Mouse (Mus musculus) heart, postnatal 25 days (tissue): ENCODE measurements at regions not wholly inside any gene's neighbourhood (a gene's known extent, or its start where the extent isn't known, plus 50 kb on each side); places are given as distances from the start of the nearest gene placed in this dataset.

Source experiments
- DNase-seq: peaks from one replicate; pipeline ENCODE4 v3.0.0; 2022; ENCODE audit warnings: low spot score
- intact Hi-C: fragments of 180-260 bp; cut with DNase I; formaldehyde crosslinking; loops from one replicate; pipeline ENCODE4 v1.15.1; 2025

DNA sequence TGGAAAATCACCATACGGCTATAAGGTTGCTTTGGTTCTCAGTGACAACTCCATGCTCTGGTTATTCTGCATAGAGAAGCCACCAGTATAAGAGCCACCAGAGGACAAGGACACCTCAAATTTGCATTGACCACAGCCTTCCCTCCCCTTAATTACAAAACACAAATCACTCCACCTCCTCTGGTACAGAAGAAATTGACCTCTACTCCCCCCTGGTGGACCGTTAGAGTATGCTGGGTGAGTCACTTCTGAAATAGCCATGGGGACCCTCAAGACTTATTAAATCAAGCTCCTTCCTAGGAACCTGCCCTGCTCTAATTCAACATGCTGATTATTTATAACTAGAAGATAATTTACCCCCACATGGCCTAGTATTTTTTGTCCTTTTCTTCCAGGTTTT is 139.6 kb upstream of the Smarca2 start:
- no peak for DNase-seq
- intact Hi-C loops = no loop called here

DNA sequence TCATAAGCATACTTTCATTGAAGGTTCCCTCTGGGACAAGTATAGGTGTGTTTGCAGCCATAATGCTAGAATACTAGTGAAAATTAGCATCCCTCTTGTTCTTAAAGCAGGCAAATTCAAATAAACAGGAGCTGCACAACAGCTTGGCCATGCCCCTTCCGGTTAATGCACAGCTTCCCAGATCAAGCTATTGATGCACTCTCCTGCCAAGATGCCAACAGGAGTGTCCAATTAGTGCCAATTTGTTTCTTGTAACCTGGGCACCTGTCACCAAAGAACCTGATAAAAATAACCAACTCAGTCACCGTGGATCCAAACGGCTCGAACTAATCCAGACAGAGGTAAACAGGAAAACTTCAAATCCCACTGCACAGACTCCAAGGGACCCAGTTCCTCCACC is 138.6 kb upstream of the Smarca2 start:
- no peak for DNase-seq
- intact Hi-C loops = no loop called here

DNA sequence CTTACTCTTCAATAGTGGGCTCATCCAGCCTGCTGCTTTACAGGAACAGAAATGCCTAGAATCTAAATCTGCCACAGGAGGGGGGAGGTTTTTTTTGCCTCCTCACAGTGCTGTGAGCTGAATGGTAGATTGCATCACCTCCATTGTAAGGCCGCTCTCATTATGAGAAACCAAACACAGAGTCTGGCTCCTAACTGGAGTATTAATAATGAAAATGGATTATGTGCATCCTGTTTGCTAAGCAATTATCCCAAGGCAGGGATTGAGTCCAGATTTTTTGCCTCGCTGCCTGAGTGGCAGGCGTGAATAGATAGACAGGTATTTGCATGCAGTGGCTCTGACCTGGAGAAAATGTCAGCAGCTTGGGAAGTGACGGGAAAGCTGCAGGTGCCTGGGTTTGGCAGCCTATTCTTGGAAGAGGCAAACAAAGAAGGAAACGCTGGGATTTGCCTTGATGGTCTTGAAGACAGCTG is 137.6 kb upstream of the Smarca2 start:
- intact Hi-C loops = no loop called here
- DNase-seq = no peak

DNA sequence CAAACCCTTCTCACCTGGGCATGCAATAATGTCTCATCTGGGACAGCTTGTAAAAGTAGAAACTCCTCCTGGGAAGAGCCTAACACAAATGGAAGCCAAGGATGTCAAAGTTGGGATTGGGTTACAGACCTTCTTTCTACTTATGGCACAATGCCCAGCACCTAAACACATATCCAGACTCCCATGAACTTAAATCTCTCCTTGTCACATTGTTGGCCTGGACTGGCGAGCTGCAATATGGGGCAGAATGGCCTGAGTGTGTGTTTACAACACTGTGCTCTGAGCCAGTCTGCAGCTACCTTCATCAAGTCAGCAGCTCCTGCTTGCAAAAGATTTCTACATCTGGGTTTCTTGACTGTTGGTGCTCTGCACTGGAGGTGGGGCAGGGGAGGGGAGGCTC is 132.2 kb upstream of the Smarca2 start:
- intact Hi-C loops = no loop called here

DNA sequence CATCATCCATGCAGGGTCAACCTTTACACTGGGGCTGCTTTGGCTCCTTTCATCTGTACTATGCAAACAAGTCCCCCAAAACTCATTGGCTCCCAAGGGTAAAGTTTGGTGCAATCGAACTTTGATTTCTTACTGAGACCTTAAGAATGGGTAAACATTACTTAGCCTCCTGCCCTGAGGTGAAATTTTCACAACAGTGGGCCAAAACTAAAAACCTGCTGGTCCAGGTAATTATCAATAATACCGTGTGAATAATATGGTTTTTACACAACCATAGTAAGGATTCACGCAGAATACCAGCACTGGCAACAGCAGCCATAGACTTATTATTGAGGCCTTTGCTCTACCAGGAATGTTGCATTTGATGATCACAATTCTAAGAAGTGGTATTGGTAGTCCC is 131.6 kb upstream of the Smarca2 start:
- no peak for DNase-seq
- intact Hi-C loops = no loop called here

More for the DNA sequence above, 132.2 kb upstream of the Smarca2 start:
- no peak for DNase-seq

DNA sequence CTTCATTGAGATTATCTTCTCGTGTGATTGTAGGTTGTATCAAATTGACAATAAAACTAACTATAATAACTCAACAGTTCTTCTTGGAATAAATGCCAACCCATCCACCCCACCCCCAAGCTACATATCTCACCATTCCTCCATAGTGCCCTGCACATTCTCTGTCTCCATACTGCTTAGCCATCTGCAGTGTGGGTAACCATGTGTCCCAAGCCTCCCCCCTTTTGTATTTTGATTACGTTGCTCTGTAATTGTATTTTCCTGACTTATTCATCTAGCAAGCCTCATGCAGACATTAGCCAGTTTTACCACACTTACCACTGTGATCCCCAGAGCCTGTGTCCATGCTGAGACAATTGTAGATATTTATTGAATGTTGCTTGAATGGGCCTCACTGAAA is 129.7 kb upstream of the Smarca2 start:
- intact Hi-C loops = no loop called here
- no peak for DNase-seq

DNA sequence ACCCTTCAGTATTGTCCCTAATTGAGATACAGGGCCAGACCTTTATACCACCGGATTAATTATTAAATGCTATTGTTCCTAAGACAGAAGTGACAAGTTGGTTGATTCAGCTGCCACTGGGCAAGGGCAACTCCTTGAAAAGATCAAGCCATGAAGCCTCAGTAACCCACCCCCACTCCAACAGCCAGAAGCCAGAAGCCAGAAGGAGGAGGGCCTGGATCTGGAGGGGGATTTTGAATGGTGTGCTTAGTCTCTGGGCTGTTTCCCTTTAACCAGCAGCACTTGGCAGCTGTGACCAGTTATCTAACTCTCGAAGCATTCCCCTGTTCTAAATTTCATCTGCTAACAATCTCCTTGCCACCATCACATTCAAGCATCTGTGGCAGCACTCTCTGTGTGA is 129.1 kb upstream of the Smarca2 start:
- DNase-seq = no peak

DNA sequence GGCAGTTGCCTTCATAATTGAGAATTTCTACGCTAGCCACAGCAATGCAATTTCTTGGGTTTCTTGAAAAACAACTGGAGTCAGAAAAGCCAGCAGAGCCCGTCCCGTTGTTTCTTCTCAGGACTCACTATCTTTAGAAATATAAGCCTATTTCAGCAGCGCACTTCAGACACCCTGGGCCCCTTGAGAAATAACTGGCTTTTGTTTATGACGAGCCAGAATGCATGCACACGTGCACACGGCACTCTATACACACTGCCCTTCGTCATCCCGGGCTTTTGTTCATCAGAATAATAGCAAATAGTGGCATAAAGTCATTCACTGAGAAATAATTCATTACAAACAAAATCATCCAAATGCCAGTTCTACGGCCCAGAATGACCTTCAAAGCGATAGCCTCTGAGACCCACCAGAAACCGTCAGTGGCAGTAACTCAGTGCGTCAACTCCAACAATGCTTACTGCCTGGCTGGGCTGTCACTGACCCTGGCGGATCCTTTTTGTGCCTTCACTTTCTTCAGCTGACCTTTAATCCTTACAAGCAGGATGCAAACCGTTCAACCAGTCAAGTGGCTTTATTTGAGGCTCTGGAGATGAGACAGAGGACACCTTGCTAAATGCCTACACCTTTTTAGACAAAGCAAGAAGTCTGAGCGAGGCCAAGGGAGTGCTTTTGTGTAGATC is 126.7 kb upstream of the Smarca2 start:
- intact Hi-C loops = no loop called here
- no peak for DNase-seq

More for the DNA sequence above, 129.1 kb upstream of the Smarca2 start:
- intact Hi-C loops = no loop called here

DNA sequence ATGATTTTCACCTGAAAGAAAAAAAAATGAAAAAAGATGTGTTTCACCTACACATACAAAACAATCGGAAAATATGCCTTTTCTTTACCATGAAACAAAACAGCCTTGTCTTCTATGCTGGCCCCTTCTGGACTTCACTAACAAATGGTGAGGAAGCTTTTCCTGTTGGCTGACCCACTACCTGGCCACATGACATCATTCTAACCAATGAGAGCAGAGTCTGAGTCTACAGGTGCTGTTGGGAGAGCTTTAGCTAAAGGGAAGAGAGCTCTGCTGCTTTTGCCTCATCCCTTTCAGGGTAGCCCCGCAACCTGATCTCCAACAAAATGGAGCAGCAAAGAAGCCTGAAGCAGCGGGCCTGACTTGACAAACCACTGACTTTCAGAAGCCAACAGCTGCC is 120.5 kb upstream of the Smarca2 start:
- no peak for DNase-seq
- intact Hi-C loops = no loop called here

DNA sequence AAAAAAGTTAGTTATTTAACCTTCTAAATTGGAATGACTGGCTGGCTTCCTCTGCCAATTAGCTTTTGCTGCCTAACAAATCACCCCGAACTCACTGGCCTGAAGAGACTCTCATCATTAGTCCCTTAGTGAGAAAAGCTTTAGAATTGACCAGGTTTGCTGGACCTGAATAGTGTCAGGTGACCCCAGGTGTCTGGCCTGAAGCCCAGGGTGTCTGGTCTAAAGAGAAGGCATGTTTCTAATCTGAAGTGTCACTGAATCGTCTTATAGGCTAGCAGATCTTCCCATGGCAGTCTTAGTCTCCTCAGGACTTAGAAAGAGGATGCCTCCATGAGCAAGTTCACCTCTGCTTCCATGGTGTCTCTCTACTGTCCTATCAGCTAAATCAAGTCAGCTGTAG is 112.0 kb upstream of the Smarca2 start:
- intact Hi-C loops = no loop called here
- DNase-seq = no peak

DNA sequence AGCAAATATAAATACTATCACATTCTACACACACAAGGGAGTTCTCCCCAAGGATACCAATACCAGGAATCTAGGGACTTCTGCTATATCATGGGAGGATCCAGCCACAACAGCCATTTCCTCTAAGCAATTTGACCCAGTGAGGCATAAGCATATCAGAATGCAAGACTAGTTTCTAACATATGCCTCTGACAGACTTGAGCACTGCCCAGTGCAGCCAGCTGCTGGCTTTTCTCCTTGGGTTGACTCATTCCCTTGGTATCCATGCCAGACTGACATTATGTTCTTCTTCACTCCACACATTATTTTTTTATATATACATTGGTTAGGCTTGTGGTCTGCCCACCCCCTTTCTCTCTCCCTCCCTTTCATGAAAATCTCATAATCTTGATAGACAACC is 103.8 kb upstream of the Smarca2 start:
- intact Hi-C loops = no loop called here
- no peak for DNase-seq

DNA sequence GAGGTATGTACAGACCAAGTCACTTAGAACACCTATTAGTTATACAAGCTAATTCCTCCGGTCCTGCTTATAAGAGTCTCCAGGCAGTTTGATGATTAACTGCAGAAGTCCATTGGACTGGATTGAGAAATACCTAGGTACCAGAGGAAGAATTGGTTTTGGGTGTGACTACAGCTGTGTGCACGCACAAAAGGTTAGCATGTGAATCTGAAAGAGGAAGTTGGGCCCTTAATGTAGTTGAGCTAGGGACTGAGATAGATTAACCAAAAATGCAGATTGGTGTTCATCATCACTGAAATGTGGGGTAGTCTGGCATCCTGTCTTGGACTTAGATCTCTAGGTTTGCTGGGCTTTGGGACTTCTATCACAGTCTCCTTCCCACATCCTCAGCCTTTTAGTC is 100.8 kb upstream of the Smarca2 start:
- intact Hi-C loops = no loop called here

DNA sequence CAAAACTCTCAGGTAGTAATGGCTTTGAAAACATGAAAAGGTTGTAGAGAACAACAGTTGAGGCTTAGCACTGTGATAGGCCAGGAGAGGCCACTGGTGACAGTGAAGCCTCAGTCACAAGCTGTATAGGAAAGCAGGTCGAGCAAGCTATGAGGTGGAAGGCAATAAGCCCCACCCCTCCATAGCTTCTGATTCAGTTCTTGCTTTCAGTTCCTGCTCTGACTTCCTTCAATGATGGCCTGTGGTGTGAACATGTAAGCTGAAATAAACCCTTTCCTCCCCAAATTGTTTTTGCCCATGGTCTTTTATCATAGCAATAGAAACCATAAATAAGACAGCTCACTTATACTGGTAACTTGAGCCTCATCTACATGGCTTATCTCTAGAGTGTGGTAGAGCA is 98.0 kb upstream of the Smarca2 start:
- no peak for DNase-seq
- intact Hi-C loops = no loop called here

More for the DNA sequence above, 100.8 kb upstream of the Smarca2 start:
- DNase-seq = no peak

DNA sequence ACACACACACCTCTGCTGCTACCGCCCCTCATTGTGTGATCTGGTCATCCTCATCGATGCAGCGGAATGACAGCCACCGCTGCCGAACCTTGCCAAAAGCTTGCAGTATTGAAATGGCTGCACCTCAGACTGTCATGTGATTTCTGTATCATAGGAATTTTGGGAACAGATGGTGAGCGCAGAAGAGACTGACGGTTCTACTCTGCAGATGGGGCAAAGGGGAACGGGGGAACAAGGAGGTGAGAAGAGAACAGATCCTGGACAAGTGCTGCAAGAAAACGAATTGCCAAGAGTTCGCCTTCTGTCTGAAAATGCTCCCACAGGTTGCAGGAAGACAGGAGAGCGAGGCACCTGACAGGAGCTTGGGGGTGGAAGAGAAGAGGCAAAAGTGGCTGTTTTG is 96.9 kb upstream of the Smarca2 start:
- no peak for DNase-seq
- intact Hi-C loops = no loop called here

DNA sequence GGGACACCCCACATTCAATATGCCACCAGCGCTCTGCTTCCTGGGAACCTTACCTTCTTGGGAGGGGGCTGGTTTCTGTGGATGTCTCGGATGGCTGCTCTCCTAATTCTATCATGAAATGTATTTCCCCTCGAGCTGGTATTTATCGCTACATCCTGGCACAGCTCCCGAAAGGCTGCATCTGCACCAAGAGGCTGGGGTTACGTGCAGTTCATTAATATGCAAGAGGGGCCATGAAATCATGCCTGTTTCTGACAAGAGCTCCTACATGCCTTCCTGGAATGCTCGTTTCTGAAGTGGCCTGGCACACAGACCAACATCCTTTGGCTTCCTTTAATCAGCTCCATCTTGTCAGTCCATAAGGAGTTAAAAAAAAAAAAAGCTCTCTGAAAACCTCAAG is 96.2 kb upstream of the Smarca2 start:
- intact Hi-C loops = no loop called here
- no peak for DNase-seq

DNA sequence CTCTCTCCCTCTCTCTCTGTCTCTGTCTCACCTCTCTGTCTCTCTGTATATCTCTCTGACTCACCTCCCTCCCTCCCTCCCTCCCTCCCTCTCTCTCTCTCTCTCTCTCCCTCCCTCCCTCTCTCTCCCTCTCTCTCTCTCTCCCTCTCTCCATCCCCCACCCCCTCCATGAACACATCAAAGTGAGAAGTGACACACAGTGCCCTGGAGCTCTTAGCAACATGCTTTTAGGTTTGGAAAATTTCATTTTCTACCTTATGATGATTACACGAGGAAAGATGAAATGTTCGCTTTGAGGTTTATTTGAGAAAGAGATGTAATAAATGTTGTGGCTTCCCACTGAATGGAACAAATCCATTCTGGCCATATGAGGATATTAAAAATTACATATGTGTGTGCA is 95.6 kb upstream of the Smarca2 start:
- intact Hi-C loops = no loop called here
- no peak for DNase-seq

DNA sequence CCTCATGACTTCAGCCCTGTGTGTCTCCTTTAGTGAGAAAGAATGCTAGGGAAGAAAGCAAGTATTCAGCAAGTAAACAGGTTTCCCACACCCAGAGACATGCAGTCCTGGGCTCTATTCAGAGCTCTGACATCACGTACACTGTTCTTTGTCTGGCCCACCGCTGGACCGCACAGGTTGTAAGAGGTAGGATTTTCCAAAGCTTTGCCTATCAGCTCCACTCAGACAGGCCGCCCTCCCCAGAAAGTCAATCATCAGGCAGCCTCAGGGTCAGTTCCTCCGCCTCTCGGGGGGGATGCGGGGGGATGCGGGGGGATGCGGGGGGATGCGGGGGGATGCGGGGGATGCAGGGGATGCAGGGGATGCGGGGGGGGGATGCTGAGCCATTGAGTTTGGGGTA is 94.7 kb upstream of the Smarca2 start:
- no peak for DNase-seq
- intact Hi-C loops = no loop called here

DNA sequence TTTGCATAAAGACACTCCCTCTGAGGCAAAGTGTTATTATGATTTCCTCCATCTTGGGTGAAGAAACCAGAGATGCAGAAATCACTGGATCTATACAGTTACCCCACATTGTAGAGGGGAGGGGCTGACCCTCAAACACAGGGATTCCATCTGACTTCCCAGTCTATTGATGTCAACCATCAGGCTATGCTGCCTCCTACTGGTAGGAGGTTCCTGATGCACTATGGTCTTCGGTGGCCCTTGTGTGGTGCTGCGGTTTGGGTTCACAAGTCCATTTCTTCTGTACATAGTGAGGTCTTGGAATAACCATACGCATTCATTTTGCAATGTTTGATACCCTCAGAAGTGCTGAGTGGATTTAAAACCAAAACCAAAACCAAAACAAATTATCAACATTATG is 94.0 kb upstream of the Smarca2 start:
- no peak for DNase-seq
- intact Hi-C loops = no loop called here

DNA sequence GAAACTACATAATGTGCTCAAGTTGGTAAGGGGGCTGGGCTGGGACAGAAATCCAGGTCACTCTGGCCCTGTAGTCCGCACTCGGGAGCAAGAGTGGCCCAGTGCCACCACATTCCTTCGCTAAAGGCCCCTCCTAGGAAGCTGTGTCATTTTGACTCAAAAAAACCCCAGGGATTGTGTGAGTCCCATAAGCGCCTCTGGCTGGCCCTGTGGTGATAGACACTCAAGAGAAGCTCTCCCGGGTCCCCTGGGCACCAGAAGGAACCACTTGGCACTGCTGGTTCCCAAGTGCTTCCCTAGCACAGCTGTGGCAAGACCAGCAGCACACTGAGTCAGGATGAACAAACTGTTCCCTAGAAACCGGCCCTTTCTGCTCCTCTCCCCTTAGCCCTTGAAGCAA is 93.1 kb upstream of the Smarca2 start:
- intact Hi-C loops = no loop called here
- DNase-seq = no peak

DNA sequence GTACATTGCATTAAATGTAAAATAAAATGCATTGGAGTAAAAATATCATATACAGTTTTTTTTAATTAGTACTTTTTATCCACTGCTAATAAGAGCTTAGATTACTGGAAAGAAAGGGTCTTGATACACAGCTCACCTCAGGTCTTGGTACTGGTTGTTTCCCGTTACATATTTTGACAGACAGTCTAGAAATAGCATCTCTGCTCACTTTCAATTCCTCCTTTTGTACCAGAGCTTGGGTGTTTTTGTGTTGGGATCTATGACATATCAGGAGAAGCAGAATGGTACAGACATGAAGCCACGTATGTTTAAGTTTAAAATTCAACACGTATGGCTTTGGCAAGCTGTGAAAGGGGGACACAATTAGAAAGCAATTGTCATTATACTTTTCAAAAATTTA is 80.3 kb upstream of the Smarca2 start:
- intact Hi-C loops = no loop called here
- no peak for DNase-seq

DNA sequence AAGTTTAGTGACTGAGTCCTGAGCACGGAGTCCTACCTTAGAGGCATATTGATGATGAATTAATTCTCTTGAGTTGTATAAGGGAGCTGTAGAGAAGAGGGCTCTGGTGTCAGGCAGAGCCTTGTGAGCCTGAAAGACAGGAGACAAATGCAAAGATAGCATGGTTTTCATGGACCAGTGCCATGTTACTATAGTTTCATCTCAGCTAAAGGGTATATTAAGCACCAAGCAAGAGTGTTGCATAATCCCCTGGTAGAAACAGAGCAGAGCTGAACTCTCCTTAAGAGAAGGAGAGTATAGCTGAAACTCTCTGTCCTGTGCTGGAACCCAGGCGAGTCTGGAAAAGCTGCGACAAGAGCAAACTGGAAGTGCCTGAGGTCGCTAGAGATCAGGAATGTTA is 73.5 kb upstream of the Smarca2 start:
- DNase-seq = no peak
- intact Hi-C loops = no loop called here

DNA sequence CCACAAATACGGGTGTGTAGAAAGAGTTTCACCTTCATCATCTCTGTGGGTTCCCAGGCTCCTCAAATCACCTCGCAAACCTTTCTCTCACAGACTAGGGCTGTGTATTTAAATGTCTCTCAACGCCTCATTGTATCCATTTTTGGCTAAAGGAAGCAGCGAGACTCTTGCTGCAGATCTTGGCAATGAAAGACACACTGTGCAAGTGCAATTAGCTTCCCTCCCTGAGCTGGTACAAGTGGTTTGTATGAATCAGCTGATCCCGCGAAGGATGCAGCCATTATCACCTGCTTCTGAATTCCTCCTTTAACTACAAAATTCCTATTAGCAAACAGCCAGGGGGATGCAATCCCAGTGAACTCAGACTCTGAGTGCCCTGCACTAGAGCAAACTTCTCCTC is 72.3 kb upstream of the Smarca2 start:
- intact Hi-C loops = no loop called here
- no peak for DNase-seq

DNA sequence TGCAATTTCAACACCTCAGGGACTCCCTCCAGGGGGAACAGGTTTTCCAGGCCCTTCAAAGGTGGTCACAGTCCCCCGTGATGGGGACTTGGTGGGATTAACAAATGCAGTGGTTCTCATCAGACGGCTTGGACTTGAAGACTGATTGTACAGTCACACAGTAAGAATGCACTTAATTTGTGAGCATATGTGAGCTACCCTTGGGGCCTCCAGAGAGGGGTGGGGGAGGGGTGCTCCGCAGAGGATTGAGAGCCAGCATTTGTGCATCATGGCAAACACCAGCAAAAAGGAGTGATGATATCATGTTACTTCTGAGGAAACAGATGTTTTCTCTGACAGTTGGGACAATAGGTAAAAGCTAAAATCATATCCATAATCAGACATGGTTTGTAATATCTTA is 59.2 kb upstream of the Smarca2 start:
- no peak for DNase-seq
- intact Hi-C loops = no loop called here
